13 mouse cellular contexts compared by ENCODE assay signal in genomic region chr7:109290501-109290900, GRCm38 (mm10).
DNase-seq lines count a peak whose midpoint lies in the region; ATAC-seq and TF ChIP-seq lines count a peak whose summit lies in the region.
"Had no signal": no experiment of that assay in that cellular context is flagged by ENCODE, and none has a peak within 500 bp of the region (broad histone marks: within the 10 kb centered on the region; RNA-seq: fewer than 3 reads in every experiment).

No protein-coding gene starts in this region.

- DNase-seq in cerebellum, postnatal 14 days = peak; percentile 27 to 39
- DNase-seq in cerebellum, adult 11-12 months = no peak
- peak; percentile 6 for DNase-seq in kidney, adult 2 months
- DNase-seq in neural tube, embryonic 10.5 days (ENCODE audit: extremely low spot score, low spot score) = no peak
- DNase-seq in retina, embryonic 14.5 days (ENCODE audit: low spot score) = peak; percentile 28
- no peak for DNase-seq in urinary bladder, adult 18-20 months (ENCODE audit: low spot score in 2 of 2)
- DNase-seq: gastrocnemius, postnatal 25 days; lung, postnatal 36 days; thymus, postnatal 14 days had no signal

- no peaks in the 10 kb centered on the region for H3K9me3 ChIP-seq in kidney, embryonic 15.5 days (replicated peaks)
- no peaks in the 10 kb centered on the region for H3K9me3 ChIP-seq in neural tube, embryonic 14.5 days (ENCODE audit: control insufficient read depth, low read length)

- H3K36me3 ChIP-seq in kidney, adult 2 months (ENCODE audit: control insufficient read depth, insufficient read depth, low read length) = no peaks in the 10 kb centered on the region
- H3K36me3 ChIP-seq in kidney, embryonic 15.5 days = no peaks in the 10 kb centered on the region
- no peaks in the 10 kb centered on the region for H3K36me3 ChIP-seq in neural tube, embryonic 14.5 days (ENCODE audit: control insufficient read depth, insufficient read depth, low read length)

- TF ChIP-seq POLR2A in kidney, adult 2 months (IDR thresholded peaks at IDR 0.05; ENCODE audit: low read depth, low read length) = no peak

- no peaks in the 10 kb centered on the region for H3K27me3 ChIP-seq in kidney, adult 2 months (replicated peaks; ENCODE audit: control insufficient read depth, insufficient read depth, low read length)
- H3K27me3 ChIP-seq in kidney, embryonic 15.5 days = no peaks in the 10 kb centered on the region
- no peaks in the 10 kb centered on the region for H3K27me3 ChIP-seq in neural tube, embryonic 14.5 days (ENCODE audit: control insufficient read depth, insufficient read depth, low read length)
- H3K27me3 ChIP-seq: Patski had no signal

- WGBS in kidney, adult 2 months = 29% methylated on average over 2 of the region's 2 CpGs
- 13% methylated on average over 2 of the region's 2 CpGs for WGBS in kidney, embryonic 15.5 days
- WGBS in neural tube, embryonic 14.5 days = 15% methylated on average over 2 of the region's 2 CpGs

- H3K4me1 ChIP-seq in kidney, adult 2 months (ENCODE audit: control insufficient read depth, insufficient read depth, low read length) = no peaks in the 10 kb centered on the region
- no peaks in the 10 kb centered on the region for H3K4me1 ChIP-seq in kidney, embryonic 15.5 days
- H3K4me1 ChIP-seq in neural tube, embryonic 14.5 days (ENCODE audit: control insufficient read depth, insufficient read depth, low read length) = no peaks in the 10 kb centered on the region

- no peak overlapping the region for H3K4me2 ChIP-seq in kidney, embryonic 15.5 days
- no peak overlapping the region for H3K4me2 ChIP-seq in neural tube, embryonic 14.5 days (ENCODE audit: low read depth, low read length)
- H3K4me2 ChIP-seq: liver, embryonic 11.5 days had no signal

- no peak overlapping the region for H3K27ac ChIP-seq in kidney, adult 2 months (ENCODE audit: insufficient read depth, low read depth, low read length)
- H3K27ac ChIP-seq in kidney, embryonic 15.5 days = no peak overlapping the region
- no peak overlapping the region for H3K27ac ChIP-seq in neural tube, embryonic 14.5 days (ENCODE audit: low read depth, low read length)

- no peak overlapping the region for H3K9ac ChIP-seq in kidney, embryonic 15.5 days
- H3K9ac ChIP-seq in neural tube, embryonic 14.5 days (replicated peaks; ENCODE audit: low read depth, low read length) = no peak overlapping the region

- TF ChIP-seq CTCF in kidney, adult 2 months (conservative IDR thresholded peaks at IDR 0.05; ENCODE audit: insufficient read depth, insufficient read length, low read depth, low read length) = no peak; the same call in 1 of the 2 replicates

- no peak overlapping the region for H3K4me3 ChIP-seq in kidney, adult 2 months (ENCODE audit: insufficient read depth, low read depth, low read length)
- H3K4me3 ChIP-seq in kidney, embryonic 15.5 days (replicated peaks) = no peak overlapping the region
- no peak overlapping the region for H3K4me3 ChIP-seq in neural tube, embryonic 14.5 days (ENCODE audit: low read depth, low read length)

- ATAC-seq in kidney, embryonic 15.5 days (replicated peaks; ENCODE audit: low FRiP score) = no peak
- ATAC-seq in neural tube, embryonic 14.5 days (ENCODE audit: low read depth) = peak; percentile 60; the same call in 1 of the 2 replicates
- ATAC-seq: Patski had no signal

Comparison
In these comparisons a context has a peak if more than half of its experiments do, and no peak if none do; other contexts are left out.
1. DNase-seq: peak in cerebellum, postnatal 14 days (2 of 2), kidney, adult 2 months (single experiment) and retina, embryonic 14.5 days (single experiment); none in cerebellum, adult 11-12 months (single experiment), neural tube, embryonic 10.5 days (single experiment) and urinary bladder, adult 18-20 months (0 of 2).